Mouse (Mus musculus) common myeloid progenitor, adult 5-6 weeks (primary cell): ENCODE measurements at regions not wholly inside any gene's neighbourhood (a gene's known extent, or its start where the extent isn't known, plus 50 kb on each side); places are given as distances from the start of the nearest gene placed in this dataset.

Experiments used
- ATAC-seq: replicated peaks from 2 replicates; pipeline ENCODE4 v1.8.0; 2016; ENCODE audit warnings: low read depth, mild to moderate bottlenecking, moderate TSS enrichment, inconsistent platforms; ENCODE audit not compliant: poor library complexity, severe bottlenecking

DNA sequence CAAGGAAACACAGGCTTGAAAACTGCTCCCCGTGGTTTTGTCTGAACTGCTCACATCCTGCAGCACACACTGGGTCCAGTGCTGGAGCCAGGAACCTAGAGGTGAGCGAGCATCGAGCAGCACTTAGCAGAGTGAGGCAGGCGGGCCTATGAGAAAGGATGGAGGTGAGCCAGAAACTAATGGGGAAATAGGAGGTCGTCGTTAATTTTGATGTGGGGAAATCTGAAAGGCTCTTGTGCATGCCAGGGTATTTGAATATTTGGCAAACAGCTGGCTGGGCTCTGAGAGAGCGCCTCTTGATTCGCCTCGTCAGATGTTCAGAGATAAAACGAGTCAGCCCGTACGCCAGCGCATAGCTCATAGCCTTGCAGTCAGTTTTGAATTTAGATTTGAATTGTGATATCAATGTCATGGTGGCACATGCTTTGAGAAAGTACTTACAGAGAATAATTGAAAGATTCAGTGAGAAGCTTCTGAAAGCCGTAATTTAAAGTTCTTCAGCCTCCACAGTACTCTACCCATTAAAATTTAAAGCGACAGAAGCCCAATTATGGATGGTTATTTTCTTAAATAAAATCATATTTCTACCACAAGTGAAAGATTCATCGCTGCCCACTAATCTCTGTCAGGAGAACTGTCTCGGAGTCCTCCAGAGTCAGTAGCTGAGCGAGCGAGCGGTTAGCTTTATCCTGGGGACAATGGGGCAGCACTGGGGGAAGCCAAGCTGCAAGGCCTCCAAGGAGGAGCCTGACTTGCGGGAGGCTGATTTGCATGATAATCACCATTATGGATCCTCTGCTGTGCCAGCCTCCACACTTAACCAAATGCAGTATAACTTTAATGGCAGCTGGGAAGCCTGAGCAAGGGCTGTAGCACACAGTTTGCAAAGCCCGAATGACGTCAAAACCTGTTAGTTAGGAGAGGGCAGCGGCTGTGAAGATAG lies 227.9 kb upstream of the Nr2f1 start:
- no peak for ATAC-seq

DNA sequence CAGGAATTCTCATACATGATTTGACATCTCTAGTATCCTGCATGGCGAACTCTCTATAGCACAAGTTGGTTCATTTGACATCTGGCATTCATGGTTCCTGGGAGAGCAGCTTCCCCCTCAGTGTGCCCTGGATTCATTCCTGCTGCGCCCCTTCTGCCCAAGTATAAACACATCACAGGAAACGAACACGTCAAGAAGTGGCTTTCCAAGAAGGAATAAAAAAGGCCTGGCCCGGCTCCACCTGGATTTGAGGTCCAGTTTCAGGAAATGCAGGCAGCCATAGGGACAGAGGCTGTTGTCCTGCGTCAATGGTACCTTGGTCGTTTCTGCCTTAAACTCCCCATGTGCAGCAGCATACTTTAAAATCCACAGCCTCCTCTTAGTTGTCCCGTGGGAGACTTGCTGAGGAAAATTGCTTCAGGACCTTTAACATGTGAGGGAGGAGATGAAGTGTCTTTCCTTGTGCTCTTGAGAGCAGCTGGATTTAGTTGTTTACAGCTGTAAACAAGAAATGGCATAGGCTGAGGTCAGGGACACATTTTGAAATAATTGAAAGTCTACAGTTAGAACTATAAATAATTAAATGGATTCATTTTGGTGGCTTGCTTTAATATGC lies 226.9 kb upstream of the Nr2f1 start:
- no peak for ATAC-seq

DNA sequence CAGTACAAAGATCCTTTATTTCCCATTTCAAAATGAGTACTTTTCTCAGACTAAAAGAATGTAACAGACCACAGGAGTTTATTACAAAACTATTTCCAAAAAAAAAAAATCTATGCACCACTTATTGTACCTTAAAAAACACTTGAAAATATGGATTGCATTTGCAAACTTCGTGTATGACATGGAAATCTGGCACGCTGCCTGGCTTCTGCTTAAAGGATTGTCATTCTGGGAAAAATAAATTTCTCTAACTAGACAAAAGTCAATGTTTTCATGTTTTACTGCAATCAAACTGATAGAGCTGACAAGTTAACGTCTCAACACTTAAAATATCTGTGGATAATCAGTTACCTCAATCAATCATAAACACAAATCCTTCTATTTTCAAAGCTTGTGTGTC lies 205.5 kb upstream of the Nr2f1 start:
- ATAC-seq: no peak

DNA sequence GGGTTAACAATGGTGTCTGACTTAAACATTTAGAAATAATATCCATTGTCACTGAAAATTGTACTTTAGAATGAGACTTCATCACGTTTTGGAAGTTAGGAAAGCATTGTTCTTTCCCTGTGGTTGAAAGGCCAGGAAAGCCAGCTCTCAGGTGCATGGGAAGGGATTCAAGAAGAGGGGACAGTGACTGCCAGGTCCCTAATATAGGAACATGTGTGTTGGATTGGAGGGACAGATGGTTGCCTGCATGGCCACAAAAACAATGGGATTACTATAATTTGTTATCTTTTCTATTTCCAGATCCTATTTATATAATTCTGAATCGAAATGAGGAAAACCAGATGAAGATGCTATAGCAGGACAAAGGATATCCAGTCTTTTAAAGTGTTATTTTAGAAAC lies 184.2 kb upstream of the Nr2f1 start:
- ATAC-seq: no peak

DNA sequence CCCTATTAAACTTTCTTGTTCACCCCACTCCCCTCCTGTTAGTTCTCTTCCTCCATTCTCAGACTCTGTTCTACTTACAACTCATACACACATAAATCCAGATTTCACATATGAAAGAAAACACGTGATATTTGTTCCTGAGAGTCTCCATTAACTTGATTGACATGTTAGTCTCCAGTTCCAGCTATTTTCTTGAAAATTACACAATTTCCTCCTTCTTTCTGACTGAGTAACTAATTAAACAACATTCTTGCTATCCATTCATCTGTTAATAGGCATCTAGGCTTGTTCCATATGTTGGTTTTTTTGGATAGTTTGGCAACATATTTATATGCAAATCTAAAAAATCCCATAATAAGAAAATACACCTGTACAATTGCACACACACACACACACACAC lies 161.7 kb upstream of the Nr2f1 start:
- ATAC-seq: no peak

DNA sequence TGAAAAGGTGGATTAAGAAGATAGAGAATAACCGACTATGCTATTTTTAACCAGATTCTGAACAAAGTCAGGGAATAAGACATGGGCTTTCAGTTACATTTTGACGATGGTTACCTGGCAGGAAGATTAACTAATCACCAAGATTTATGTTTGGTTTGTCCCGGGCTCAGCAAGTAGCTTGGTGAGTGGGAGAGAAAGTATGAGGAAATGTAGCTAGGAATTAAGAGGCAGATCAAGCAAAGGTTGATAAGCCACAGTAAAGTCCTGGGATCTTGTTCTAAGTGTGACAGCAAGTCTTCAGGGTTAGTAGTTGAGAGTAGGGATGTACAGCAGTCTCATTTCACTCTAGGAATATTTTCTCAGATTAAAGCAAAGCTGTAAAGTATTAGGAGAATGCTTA lies 149.3 kb upstream of the Nr2f1 start:
- no peak for ATAC-seq

DNA sequence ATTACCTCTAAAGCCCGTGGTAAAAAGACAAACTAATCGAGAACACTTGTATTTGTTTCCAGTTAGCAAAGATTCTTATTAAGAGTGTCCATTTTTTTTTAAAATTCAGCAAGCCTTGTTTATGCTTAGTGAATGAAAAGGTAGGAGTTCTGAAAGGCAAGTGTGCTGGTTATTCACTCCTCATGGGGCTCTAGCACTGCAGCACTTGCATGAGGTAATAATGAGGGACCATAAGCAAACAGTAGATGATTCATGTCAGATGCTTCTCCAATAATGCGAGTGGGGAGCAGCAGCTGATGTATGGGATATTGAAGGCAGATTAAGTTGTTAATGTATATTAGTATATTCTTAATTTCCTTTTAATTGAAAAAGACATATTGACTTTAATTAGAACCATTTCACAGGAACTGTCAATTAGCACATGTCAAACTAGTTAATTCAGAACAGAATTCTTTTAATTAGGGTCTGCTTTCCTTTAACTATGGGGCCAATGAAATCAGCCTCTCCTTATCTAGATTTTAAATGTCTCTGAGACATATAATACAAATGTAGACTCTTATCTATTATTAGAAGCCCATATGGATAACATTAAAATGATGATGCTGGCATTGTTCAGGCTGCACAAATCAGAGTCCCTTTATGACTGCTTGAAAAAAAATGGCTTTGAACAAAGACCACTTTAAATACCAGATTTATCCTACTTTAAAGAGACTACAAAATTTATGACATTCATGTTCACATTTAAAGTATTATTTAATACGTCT lies 125.1 kb upstream of the Nr2f1 start:
- ATAC-seq: no peak

DNA sequence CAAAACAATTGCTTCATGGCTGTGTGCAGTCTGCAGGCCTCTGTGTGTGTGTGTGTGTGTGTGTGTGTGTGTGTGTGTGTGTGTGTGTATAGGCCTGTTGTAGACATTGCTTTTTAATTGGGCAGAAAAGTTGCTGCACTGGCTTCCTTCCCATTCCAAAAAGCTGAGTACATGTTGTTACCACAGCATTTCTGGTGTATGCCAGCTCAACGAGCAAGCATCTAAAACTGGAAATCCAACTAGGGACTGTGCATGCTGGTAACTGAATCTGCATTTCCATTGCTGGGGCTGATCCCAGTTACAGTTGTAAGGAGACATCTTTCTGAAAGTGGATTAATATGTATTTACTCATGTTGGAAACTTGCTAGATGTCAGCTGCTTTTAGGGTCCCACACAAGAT lies 123.6 kb upstream of the Nr2f1 start:
- no peak for ATAC-seq

DNA sequence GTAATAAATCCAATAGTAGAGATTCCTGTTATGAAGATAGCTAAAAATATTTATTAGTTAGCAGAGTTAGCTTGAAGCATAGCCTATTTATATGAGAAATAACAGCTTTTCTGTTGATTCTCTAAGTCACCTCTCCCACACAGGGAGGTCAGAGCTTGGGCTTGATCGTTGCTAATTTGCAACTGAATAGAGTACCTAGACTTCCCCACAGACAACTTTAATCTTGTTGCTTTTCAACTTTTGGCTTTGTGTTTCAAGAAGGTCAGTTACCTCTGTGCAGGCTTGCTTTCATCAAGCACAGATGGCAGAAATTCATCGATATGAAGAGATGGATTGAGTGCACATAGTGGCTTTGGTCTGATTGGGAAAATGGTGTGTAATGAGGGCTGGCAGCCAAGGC lies 118.9 kb upstream of the Nr2f1 start:
- ATAC-seq: no peak

DNA sequence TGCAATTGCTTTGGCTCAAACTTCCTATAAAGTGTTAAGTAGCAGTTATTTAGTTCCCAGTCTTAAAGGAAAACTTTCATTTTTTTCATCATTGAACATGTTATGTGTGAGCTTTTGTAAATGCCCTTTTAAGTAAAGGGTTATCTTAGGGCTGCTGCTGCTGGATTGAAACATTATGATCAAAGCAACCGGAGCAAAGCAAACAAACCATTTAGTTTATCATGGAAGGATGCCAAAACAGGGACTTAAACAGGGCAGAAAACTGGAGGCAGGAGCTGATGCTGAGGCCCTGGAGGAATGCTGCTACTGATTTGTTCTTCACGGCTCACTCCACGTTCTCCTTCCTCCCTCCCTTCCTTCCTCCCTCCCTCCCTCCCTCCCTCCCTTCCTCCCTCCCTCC lies 111.3 kb upstream of the Nr2f1 start:
- ATAC-seq: no peak
